Mouse (Mus musculus): ENCODE results near the gene Kcnma1. TPM values are rescaled to one million over a fixed set of nuclear protein-coding genes. Genes with fewer than 3 reads are reported as not detected.

Gene Kcnma1
- polyA plus RNA-seq, 1 experiment from 2014 or later, result 6.0 TPM

DNA sequence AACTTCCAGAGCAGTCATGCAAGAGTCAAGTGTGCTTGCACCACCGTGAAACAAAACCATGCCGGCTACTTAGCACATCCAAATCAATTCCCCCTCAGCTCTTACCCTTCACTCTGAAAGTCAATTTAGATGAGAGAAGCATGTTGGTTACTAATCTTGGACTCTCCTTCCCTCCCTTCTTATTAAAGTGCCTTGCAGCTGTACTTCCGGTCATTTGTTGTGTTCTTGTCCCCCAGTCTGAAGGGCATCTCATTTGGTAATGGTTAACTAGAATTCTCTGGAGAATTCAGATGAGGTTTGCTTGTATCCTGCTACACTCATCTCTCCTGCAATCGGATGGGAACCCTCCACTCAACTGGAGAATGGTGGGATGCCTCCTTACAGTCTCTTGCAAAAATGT lies 267.3 kb downstream of the Kcnma1 start:
- no peak overlapping the region for H3K9ac ChIP-seq
- H3K9me3 ChIP-seq, result no peaks in the 10 kb centered on the region
- no peak for ATAC-seq (ENCODE audit: low FRiP score, low read depth)
- H3K27me3 ChIP-seq, result no peaks in the 10 kb centered on the region
- H3K4me2 ChIP-seq (replicated peaks), result no peak overlapping the region
- H3K4me1 ChIP-seq, result no peaks in the 10 kb centered on the region
- H3K27ac ChIP-seq, result no peak overlapping the region
- WGBS, result 89% methylated on average over 4 of the region's 4 CpGs
- no peak overlapping the region for H3K4me3 ChIP-seq
- no peaks in the 10 kb centered on the region for H3K36me3 ChIP-seq

DNA sequence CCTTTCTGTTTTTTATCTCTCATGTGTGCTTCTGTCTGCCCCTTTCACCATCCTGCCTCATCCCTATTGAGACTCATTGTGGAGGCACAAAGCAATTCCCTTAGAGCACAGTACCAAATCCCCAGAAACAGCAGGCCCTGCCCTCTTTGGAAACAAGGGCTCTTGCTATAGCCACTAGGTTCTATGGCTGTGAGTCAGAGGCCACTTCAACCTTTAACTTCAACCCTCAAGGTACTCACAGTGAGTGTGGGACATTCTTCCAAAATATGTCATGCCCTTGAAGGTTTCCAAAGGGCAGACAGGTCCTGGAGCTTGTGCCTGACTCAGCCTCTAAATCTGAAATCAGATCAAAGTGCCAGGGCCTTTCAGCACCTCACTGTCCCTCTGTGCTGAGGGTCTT lies 272.8 kb downstream of the Kcnma1 start:
- H3K9ac ChIP-seq, result no peak overlapping the region

DNA sequence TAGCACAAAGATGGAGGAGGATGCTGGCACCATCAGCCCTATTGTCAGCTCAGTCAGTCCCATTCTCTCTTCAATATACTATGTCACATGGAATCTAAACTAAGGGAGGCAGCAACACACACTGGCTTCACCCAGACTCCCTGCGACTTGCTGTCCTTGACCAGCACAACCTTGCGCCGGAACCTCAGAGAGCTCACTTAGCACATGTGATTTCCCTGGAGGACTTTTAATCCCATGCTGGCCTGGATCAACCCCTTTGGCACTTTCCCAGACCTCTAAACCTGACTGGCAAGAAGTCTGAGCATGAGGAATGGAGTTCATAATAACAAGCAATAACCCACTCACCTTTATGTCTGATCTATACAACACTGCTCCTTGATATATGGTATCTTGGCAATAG lies 280.1 kb downstream of the Kcnma1 start:
- Histone ChIP-seq H3K27ac (no peak overlapping the region), H3K27me3 (peaks cover 5% of the 10 kb centered on the region; the same call in 1 of the 2 replicates), H3K4me3 (no peak overlapping the region), H3K9me3 (no peaks in the 10 kb centered on the region), H3K4me2 (replicated peaks) (no peak overlapping the region), H3K36me3 (no peaks in the 10 kb centered on the region), H3K9ac (no peak overlapping the region), H3K4me1 (no peaks in the 10 kb centered on the region)
- WGBS, result 92% methylated on average over 3 of the region's 3 CpGs
- ATAC-seq (ENCODE audit: low FRiP score, low read depth), result no peak

More for the DNA sequence above, 272.8 kb downstream of the Kcnma1 start:
- Histone ChIP-seq H3K4me1 (no peaks in the 10 kb centered on the region), H3K27ac (no peak overlapping the region), H3K36me3 (no peaks in the 10 kb centered on the region), H3K4me3 (no peak overlapping the region), H3K4me2 (replicated peaks) (no peak overlapping the region), H3K9me3 (no peaks in the 10 kb centered on the region), H3K27me3 (no peaks in the 10 kb centered on the region)
- ATAC-seq (ENCODE audit: low FRiP score, low read depth), result no peak

- Histone ChIP-seq H3K9ac (no peak overlapping the region), H3K36me3 (no peaks in the 10 kb centered on the region), H3K27me3 (peaks cover 9% of the 10 kb centered on the region; the same call in 1 of the 2 replicates), H3K4me3 (no peak overlapping the region), H3K4me2 (replicated peaks) (no peak overlapping the region), H3K4me1 (no peaks in the 10 kb centered on the region), H3K9me3 (no peaks in the 10 kb centered on the region), H3K27ac (no peak overlapping the region)
- no peak for ATAC-seq (ENCODE audit: low FRiP score, low read depth)
- 49% methylated on average over 2 of the region's 2 CpGs for WGBS
Observed at GRCm38 (mm10) chr14:23729377-23729776, 284.9 kb downstream of the Kcnma1 start.

- no peak for ATAC-seq (ENCODE audit: low FRiP score, low read depth)
- no peaks in the 10 kb centered on the region for H3K9me3 ChIP-seq
- no peaks in the 10 kb centered on the region for H3K4me1 ChIP-seq
- H3K9ac ChIP-seq, result no peak overlapping the region
- 77% methylated on average over 7 of the region's 7 CpGs for WGBS
- no peak overlapping the region for H3K4me3 ChIP-seq
- H3K27me3 ChIP-seq, result peaks cover 33% of the 10 kb centered on the region
- no peak overlapping the region for H3K4me2 ChIP-seq (replicated peaks)
- H3K36me3 ChIP-seq, result no peaks in the 10 kb centered on the region
- H3K27ac ChIP-seq, result no peak overlapping the region
Observed at GRCm38 (mm10) chr14:23723701-23724430, 290.4 kb downstream of the Kcnma1 start.

- H3K36me3 ChIP-seq, result no peaks in the 10 kb centered on the region
- H3K4me2 ChIP-seq (replicated peaks), result no peak overlapping the region
- H3K27ac ChIP-seq, result no peak overlapping the region
- H3K9me3 ChIP-seq, result no peaks in the 10 kb centered on the region
- no peak overlapping the region for H3K4me3 ChIP-seq
- 0 out of 2 replicates have a peak, but pooled peaks cover 4% of the 10 kb centered on the region for H3K4me1 ChIP-seq
- 81% methylated on average over 3 of the region's 3 CpGs for WGBS
- ATAC-seq (ENCODE audit: low FRiP score, low read depth), result no peak
- H3K27me3 ChIP-seq, result peaks cover 68% of the 10 kb centered on the region
- no peak overlapping the region for H3K9ac ChIP-seq
Observed at GRCm38 (mm10) chr14:23719246-23719645, 295.0 kb downstream of the Kcnma1 start.

DNA sequence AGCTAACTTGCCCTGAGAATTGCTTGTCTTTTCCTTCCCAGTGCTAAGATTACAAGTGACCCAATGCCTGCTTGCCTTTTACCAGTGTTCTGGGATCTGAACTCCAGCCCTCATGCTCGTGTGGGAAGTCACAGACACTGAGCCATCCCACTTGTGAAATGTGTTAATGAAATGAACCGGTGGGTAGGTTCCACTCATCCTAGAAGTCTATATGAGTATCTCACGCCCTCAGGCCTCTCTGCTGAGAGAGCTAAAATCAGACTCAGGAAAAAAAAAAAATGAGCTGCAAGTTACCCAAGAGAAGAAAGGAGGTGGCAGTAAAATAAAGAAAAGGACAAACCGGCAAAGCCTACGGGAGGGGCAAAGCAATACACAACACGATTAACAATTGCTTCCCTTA lies 295.6 kb downstream of the Kcnma1 start:
- no peak overlapping the region for H3K4me3 ChIP-seq
- H3K4me2 ChIP-seq (replicated peaks), result no peak overlapping the region
- no peak for ATAC-seq (ENCODE audit: low FRiP score, low read depth)
- no peaks in the 10 kb centered on the region for H3K9me3 ChIP-seq
- H3K4me1 ChIP-seq, result 0 out of 2 replicates have a peak, but pooled peaks cover 8% of the 10 kb centered on the region
- 86% methylated on average over 6 of the region's 6 CpGs for WGBS
- H3K27me3 ChIP-seq, result peaks cover 73% of the 10 kb centered on the region
- no peak overlapping the region for H3K9ac ChIP-seq
- no peak overlapping the region for H3K27ac ChIP-seq
- H3K36me3 ChIP-seq, result no peaks in the 10 kb centered on the region

GRCm38 (mm10) chr14:23714396-23715131 lies 299.7 kb downstream of the Kcnma1 start:
- Histone ChIP-seq H3K4me1 (peaks cover 35% of the 10 kb centered on the region), H3K9me3 (no peaks in the 10 kb centered on the region), H3K27ac (no peak overlapping the region), H3K4me2 (replicated peaks) (no peak overlapping the region), H3K4me3 (no peak overlapping the region), H3K9ac (no peak overlapping the region), H3K36me3 (no peaks in the 10 kb centered on the region), H3K27me3 (peaks cover 79% of the 10 kb centered on the region)
- 63% methylated on average over 7 of the region's 7 CpGs for WGBS
- peak; percentile 61; the same call in 1 of the 2 replicates for ATAC-seq (ENCODE audit: low FRiP score, low read depth)

- Histone ChIP-seq H3K9me3 (no peaks in the 10 kb centered on the region), H3K27ac (no peak overlapping the region), H3K4me2 (replicated peaks) (0 out of 2 replicates have a peak overlapping the region, but pooled peaks have one; percentile 2), H3K27me3 (peaks cover 80% of the 10 kb centered on the region), H3K4me3 (no peak overlapping the region), H3K36me3 (no peaks in the 10 kb centered on the region), H3K9ac (no peak overlapping the region), H3K4me1 (peaks cover 35% of the 10 kb centered on the region)
- 41% methylated on average over 5 of the region's 5 CpGs for WGBS
- ATAC-seq (ENCODE audit: low FRiP score, low read depth), result no peak
Observed at GRCm38 (mm10) chr14:23712891-23713290, 301.4 kb downstream of the Kcnma1 start.

GRCm38 (mm10) chr14:23710954-23711353 lies 303.3 kb downstream of the Kcnma1 start:
- H3K4me1 ChIP-seq, result peaks cover 47% of the 10 kb centered on the region
- peaks cover 79% of the 10 kb centered on the region for H3K27me3 ChIP-seq
- no peak overlapping the region for H3K9ac ChIP-seq
- no peaks in the 10 kb centered on the region for H3K36me3 ChIP-seq
- ATAC-seq (ENCODE audit: low FRiP score, low read depth), result no peak
- no peak overlapping the region for H3K4me2 ChIP-seq (replicated peaks)
- WGBS, result 73% methylated on average over 7 of the region's 7 CpGs
- H3K9me3 ChIP-seq, result no peaks in the 10 kb centered on the region
- no peak overlapping the region for H3K4me3 ChIP-seq
- H3K27ac ChIP-seq, result no peak overlapping the region

DNA sequence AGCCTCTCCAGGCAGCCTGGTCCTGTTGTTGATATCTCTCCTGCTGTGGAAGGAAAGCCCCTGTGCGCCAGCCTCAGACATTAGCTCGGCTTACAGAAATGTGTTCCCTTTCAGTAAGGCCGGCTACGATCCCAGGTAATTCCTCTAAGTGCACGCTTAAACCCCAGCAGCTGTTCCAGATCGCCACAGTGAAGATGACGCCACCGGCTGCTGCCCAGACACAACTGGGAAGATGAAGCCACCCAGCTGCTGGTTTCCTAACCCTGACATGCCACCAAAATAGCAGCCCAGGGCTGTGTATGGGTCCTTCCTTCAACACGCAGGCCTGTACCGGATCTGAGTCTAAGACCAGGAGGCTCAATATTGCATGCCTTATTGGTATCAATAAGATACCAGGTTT lies 307.5 kb downstream of the Kcnma1 start:
- Histone ChIP-seq H3K4me1 (peaks cover 50% of the 10 kb centered on the region), H3K4me3 (no peak overlapping the region), H3K9ac (no peak overlapping the region), H3K4me2 (replicated peaks) (no peak overlapping the region), H3K27me3 (peaks cover 75% of the 10 kb centered on the region), H3K9me3 (no peaks in the 10 kb centered on the region), H3K36me3 (no peaks in the 10 kb centered on the region), H3K27ac (no peak overlapping the region; the same call in 1 of the 2 replicates)
- WGBS, result 47% methylated on average over 10 of the region's 10 CpGs
- peak; percentile 64 for ATAC-seq (ENCODE audit: low FRiP score, low read depth)

DNA sequence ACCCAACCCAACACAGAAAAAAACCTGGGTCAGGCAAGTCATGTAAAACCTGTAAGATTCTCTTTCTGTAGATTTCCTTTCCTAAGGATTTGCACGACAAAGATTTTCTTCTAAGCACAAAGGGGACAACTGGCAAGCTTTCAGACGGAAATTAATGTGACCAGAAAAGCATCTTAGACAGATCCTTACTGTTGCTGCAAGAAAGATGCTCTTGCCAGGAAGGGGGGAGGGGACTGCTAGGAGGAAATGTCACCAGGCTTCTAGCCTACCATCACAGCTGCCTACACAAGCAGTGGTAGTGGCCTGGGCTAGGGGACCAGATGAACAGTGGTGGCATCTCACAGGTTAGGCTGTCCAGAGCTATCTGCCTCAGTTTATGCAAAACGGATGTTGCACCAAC lies 308.6 kb downstream of the Kcnma1 start:
- H3K9ac ChIP-seq, result no peak overlapping the region
- 68% methylated on average over 3 of the region's 3 CpGs for WGBS
- no peak overlapping the region for H3K4me3 ChIP-seq
- H3K36me3 ChIP-seq, result no peaks in the 10 kb centered on the region
- peaks cover 76% of the 10 kb centered on the region for H3K27me3 ChIP-seq
- no peak for ATAC-seq (ENCODE audit: low FRiP score, low read depth)
- no peaks in the 10 kb centered on the region for H3K9me3 ChIP-seq
- H3K27ac ChIP-seq, result no peak overlapping the region
- H3K4me1 ChIP-seq, result peaks cover 38% of the 10 kb centered on the region
- H3K4me2 ChIP-seq (replicated peaks), result no peak overlapping the region
